Mouse (Mus musculus): ENCODE measurements around the gene Nup107.
"Not testable (repeated sequence)": the region's sequence is repeated elsewhere in the genome, so short reads cannot be mapped to it uniquely, and the experiment has no call there.

Gene Nup107

GRCm38 (mm10) chr10:117714928-117715500 is 77.5 kb downstream of the Nup107 start:
- in situ Hi-C loops (cut with MboI; ENCODE audit: low pct_unique_long_range_greater_than_20kb in 1 of 2, low sequenced_read_pairs in 2 of 2, unreplicated experiment in 1 of 2) = no loop called here

- in situ Hi-C loops (cut with MboI; ENCODE audit: low pct_unique_long_range_greater_than_20kb in 1 of 2, low sequenced_read_pairs in 2 of 2, unreplicated experiment in 1 of 2) = no loop called here
Observed at GRCm38 (mm10) chr10:117714048-117714545, 78.4 kb downstream of the Nup107 start.

- in situ Hi-C loops (cut with MboI; ENCODE audit: low pct_unique_long_range_greater_than_20kb in 1 of 2, low sequenced_read_pairs in 2 of 2, unreplicated experiment in 1 of 2) = no loop called here
Observed at GRCm38 (mm10) chr10:117713466-117713865, 79.0 kb downstream of the Nup107 start.

GRCm38 (mm10) chr10:117712871-117713270 is 79.6 kb downstream of the Nup107 start:
- in situ Hi-C loops (cut with MboI; ENCODE audit: low pct_unique_long_range_greater_than_20kb in 1 of 2, low sequenced_read_pairs in 2 of 2, unreplicated experiment in 1 of 2) = no loop called here

GRCm38 (mm10) chr10:117712191-117712754 is 80.2 kb downstream of the Nup107 start:
- in situ Hi-C loops (cut with MboI; ENCODE audit: low pct_unique_long_range_greater_than_20kb in 1 of 2, low sequenced_read_pairs in 2 of 2, unreplicated experiment in 1 of 2) = no loop called here

- in situ Hi-C loops (cut with MboI; ENCODE audit: low pct_unique_long_range_greater_than_20kb in 1 of 2, low sequenced_read_pairs in 2 of 2, unreplicated experiment in 1 of 2) = no loop called here
Observed at GRCm38 (mm10) chr10:117711408-117711807, 81.1 kb downstream of the Nup107 start.

- in situ Hi-C loops (cut with MboI; ENCODE audit: low pct_unique_long_range_greater_than_20kb in 1 of 2, low sequenced_read_pairs in 2 of 2, unreplicated experiment in 1 of 2) = no loop called here
Observed at GRCm38 (mm10) chr10:117710604-117711141, 81.8 kb downstream of the Nup107 start, which contains the start of gene Mdm2. TSS of gene Mdm2 (minus strand) at chr10:117710758.

- in situ Hi-C loops (cut with MboI; ENCODE audit: low pct_unique_long_range_greater_than_20kb in 1 of 2, low sequenced_read_pairs in 2 of 2, unreplicated experiment in 1 of 2) = no loop called here
Observed at GRCm38 (mm10) chr10:117709930-117710603, 82.4 kb downstream of the Nup107 start.

- in situ Hi-C loops (cut with MboI; ENCODE audit: low pct_unique_long_range_greater_than_20kb in 1 of 2, low sequenced_read_pairs in 2 of 2, unreplicated experiment in 1 of 2) = no loop called here
Observed at GRCm38 (mm10) chr10:117709326-117709830, 83.1 kb downstream of the Nup107 start.

GRCm38 (mm10) chr10:117708856-117709255 is 83.6 kb downstream of the Nup107 start:
- in situ Hi-C loops (cut with MboI; ENCODE audit: low pct_unique_long_range_greater_than_20kb in 1 of 2, low sequenced_read_pairs in 2 of 2, unreplicated experiment in 1 of 2) = no loop called here

GRCm38 (mm10) chr10:117708376-117708775 is 84.1 kb downstream of the Nup107 start:
- in situ Hi-C loops (cut with MboI; ENCODE audit: low pct_unique_long_range_greater_than_20kb in 1 of 2, low sequenced_read_pairs in 2 of 2, unreplicated experiment in 1 of 2) = no loop called here

- in situ Hi-C loops (cut with MboI; ENCODE audit: low pct_unique_long_range_greater_than_20kb in 1 of 2, low sequenced_read_pairs in 2 of 2, unreplicated experiment in 1 of 2) = no loop called here
Observed at GRCm38 (mm10) chr10:117707114-117707838, 85.2 kb downstream of the Nup107 start.

GRCm38 (mm10) chr10:117706440-117706839 is 86.1 kb downstream of the Nup107 start:
- in situ Hi-C loops (cut with MboI; ENCODE audit: low pct_unique_long_range_greater_than_20kb in 1 of 2, low sequenced_read_pairs in 2 of 2, unreplicated experiment in 1 of 2) = no loop called here

- in situ Hi-C loops (cut with MboI; ENCODE audit: low pct_unique_long_range_greater_than_20kb in 1 of 2, low sequenced_read_pairs in 2 of 2, unreplicated experiment in 1 of 2) = no loop called here
Observed at GRCm38 (mm10) chr10:117705806-117706205, 86.7 kb downstream of the Nup107 start.

GRCm38 (mm10) chr10:117704964-117705335 is 87.6 kb downstream of the Nup107 start:
- in situ Hi-C loops (cut with MboI; ENCODE audit: low pct_unique_long_range_greater_than_20kb in 1 of 2, low sequenced_read_pairs in 2 of 2, unreplicated experiment in 1 of 2) = no loop called here

GRCm38 (mm10) chr10:117704314-117704963 is 88.1 kb downstream of the Nup107 start:
- in situ Hi-C loops (cut with MboI; ENCODE audit: low pct_unique_long_range_greater_than_20kb in 1 of 2, low sequenced_read_pairs in 2 of 2, unreplicated experiment in 1 of 2) = not testable (repeated sequence)

- in situ Hi-C loops (cut with MboI; ENCODE audit: low pct_unique_long_range_greater_than_20kb in 1 of 2, low sequenced_read_pairs in 2 of 2, unreplicated experiment in 1 of 2) = no loop called here
Observed at GRCm38 (mm10) chr10:117703506-117703905, 89.0 kb downstream of the Nup107 start.

Data from mouse embryonic stem cell (cell line).